Mouse (Mus musculus): ENCODE measurements around the gene Ncoa4. TPM values are rescaled to one million over a fixed set of nuclear protein-coding genes. Genes with fewer than 3 reads are reported as not detected.

Ncoa4 gene
- polyA plus RNA-seq, 1 experiment from 2014 or later, result 332 TPM

DNA sequence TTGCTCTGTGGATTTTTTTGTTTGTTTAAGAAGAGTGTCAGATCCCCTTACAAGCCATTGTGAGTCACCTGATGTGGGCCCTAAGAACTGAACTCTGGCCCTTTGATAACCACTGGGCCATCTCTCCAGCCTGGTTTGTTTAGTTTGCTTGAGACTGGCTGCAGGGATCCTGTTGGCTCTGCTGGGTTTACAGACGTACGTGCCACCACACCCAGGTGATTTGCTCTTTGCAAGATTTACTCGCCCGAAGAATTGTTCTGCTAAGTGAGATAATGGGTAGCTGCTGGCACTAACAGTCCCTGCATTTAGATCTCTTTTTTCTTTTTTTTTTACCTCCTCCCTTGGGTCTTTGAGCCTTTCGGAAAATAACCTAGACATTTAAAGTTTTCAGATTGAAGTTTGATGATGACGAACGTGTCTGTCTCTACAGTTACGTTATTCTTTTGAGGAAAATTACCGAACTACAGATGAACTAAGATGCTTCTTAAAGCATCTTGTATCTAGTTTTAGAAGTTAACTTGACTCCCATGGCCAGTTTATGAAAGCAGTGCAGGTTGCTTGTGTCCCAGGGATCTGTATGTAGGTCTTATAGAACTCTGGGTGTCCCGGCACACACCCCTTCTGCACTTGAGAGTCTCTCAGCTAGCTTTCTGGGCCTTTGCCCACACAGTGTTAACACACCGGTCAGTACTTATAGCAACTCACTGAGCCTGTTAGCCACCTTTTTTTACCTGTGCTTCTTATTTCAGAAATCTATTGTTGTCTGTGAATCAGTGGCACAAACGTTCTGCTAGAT lies 1.6 kb downstream of the Ncoa4 start:
- peak; percentile 6 for ATAC-seq (ENCODE audit: insufficient read depth)
- peaks cover 66% of the 10 kb centered on the region for H3K4me1 ChIP-seq (replicated peaks)
- no peaks in the 10 kb centered on the region for H3K9me3 ChIP-seq (replicated peaks)
- no peaks in the 10 kb centered on the region; the same call in 1 of the 2 replicates for H3K36me3 ChIP-seq (replicated peaks)
- H3K27ac ChIP-seq (replicated peaks), result peak overlapping the region; percentile 98
- peak overlapping the region; percentile 87 for H3K4me3 ChIP-seq (replicated peaks)
- H3K4me2 ChIP-seq, result peak overlapping the region; percentile 74
- peak overlapping the region; percentile 94 for H3K9ac ChIP-seq
- no peaks in the 10 kb centered on the region for H3K27me3 ChIP-seq
- 50% methylated on average over 12 of the region's 12 CpGs for WGBS (ENCODE audit: insufficient replicate concordance)

DNA sequence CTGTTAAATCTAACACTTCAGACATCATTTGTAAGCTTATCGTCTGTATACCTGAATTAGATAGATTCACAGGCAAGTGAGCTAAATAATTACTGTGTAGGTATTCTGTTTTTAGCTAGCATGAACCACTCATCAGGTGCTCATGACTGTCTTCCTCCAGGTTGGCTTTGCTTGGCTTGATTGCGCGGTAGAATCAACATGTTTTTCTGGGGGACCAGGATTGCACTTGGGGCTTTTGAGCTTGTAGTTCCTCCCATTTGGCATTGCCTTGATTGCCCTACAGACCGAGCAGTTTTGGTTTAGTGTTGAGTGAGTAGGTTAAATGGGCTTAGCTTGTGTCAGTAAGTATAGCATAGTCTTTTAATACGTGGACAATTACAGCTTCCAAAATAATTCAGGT lies 2.6 kb downstream of the Ncoa4 start:
- peak overlapping the region; percentile 74 for H3K4me2 ChIP-seq
- H3K9ac ChIP-seq, result no peak overlapping the region
- 77% methylated on average over 5 of the region's 5 CpGs for WGBS (ENCODE audit: insufficient replicate concordance)
- peak overlapping the region; percentile 87; the same call in 1 of the 2 replicates for H3K4me3 ChIP-seq (replicated peaks)
- no peak for ATAC-seq (ENCODE audit: insufficient read depth)
- no peaks in the 10 kb centered on the region for H3K27me3 ChIP-seq
- H3K9me3 ChIP-seq (replicated peaks), result no peaks in the 10 kb centered on the region
- no peaks in the 10 kb centered on the region; the same call in 1 of the 2 replicates for H3K36me3 ChIP-seq (replicated peaks)
- H3K27ac ChIP-seq (replicated peaks), result peak overlapping the region; percentile 98
- H3K4me1 ChIP-seq (replicated peaks), result peaks cover 75% of the 10 kb centered on the region

- H3K4me2 ChIP-seq, result peak overlapping the region; percentile 81
- H3K9me3 ChIP-seq (replicated peaks), result no peaks in the 10 kb centered on the region
- peak overlapping the region; percentile 98 for H3K27ac ChIP-seq (replicated peaks)
- WGBS (ENCODE audit: insufficient replicate concordance), result 73% methylated on average over 11 of the region's 11 CpGs
- H3K9ac ChIP-seq, result peak overlapping the region; percentile 4; the same call in 1 of the 2 replicates
- H3K4me3 ChIP-seq (replicated peaks), result no peak overlapping the region
- H3K4me1 ChIP-seq (replicated peaks), result peaks cover 86% of the 10 kb centered on the region
- H3K27me3 ChIP-seq, result no peaks in the 10 kb centered on the region
- no peaks in the 10 kb centered on the region; the same call in 1 of the 2 replicates for H3K36me3 ChIP-seq (replicated peaks)
- no peak for ATAC-seq (ENCODE audit: insufficient read depth)
These were observed 3.7 kb downstream of the Ncoa4 start for GRCm38 (mm10) chr14:32163203-32163888.

DNA sequence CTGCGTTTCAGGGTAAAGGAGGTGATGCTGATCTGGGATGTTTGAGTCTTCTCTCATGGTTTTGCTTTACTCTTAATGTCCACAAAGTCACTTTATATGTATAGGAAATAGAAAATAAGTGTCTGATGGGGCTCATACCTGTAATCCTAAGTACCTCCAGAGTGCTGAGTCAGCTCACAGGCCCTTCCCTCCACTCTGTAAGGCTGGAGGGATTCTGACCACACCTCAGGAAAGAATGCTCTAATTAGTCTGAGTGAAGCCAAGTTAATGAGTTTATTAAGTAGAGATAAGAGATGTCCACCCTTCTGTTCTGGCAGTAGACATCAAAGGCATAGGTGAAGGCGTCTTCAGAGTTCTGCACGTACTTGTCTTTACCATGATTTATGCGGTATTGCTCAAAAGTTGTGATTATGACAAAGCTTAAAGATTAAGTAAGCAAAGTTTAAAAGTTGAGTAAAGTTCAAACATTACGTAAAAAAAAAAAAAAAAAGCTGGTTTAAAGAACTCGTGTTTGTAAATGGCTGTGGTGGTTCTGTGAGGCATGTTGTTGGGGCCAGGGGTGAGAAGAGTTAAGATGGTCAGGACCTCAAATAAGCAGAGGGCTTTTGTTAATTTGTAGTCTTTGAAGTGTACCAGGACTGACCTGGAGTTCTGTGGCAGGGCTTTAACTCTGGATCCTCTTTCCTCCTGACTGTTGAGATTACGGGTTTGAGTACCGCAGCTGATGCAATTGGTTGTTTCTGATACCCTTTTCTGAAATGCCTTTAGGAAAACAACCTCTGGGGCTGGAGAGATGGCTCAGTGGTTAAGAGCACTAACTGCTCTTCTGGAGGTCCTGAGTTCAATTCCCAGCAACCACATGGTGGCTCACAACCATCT lies 4.7 kb downstream of the Ncoa4 start:
- 49% methylated on average over 8 of the region's 8 CpGs for WGBS (ENCODE audit: insufficient replicate concordance)
- peaks cover 82% of the 10 kb centered on the region for H3K4me1 ChIP-seq (replicated peaks)
- peak overlapping the region; percentile 70 for H3K4me3 ChIP-seq (replicated peaks)

DNA sequence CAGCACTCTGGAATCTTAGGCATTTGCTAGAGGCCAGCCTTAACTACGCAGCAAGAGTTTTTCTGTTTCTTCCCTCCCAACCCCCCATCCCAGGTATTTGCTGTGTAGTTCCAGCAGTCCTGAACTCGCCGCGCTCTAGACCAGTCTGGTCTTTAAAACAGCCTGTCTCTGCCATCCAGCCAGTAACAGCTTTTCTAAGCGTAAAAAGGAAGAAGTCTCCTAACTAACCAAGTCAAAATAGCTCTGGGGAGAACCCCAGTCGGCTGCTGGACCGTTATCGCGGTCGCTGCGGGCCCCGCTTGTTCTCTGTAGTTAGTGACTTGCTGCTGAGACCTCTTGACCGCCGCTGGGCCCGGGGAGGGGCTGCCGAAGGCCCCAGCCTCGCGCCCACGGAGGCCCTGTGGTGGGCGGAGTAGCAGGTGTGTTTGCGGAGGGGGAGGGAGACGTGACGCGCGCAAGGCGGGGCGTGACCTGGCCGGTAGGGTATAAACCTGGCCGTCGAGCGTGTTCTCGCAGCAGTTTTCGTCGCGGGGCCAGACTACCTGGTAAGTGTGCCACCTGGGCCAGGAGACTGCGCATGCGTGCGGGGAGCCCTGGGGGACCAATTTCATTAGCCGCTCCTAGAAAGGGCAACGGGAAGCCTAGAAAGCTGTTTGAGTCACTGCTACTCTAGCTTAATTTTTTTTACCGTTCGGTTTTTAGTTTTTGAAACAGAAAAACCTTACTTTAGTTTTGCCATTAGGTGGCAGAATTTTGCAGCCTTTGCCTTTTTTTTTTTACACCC lies 5.8 kb downstream of the Ncoa4 start:
- Histone ChIP-seq H3K4me1 (replicated peaks) (peaks cover 91% of the 10 kb centered on the region), H3K36me3 (replicated peaks) (peaks cover 12% of the 10 kb centered on the region), H3K9ac (peak overlapping the region; percentile 69), H3K4me2 (peak overlapping the region; percentile 81), H3K27me3 (no peaks in the 10 kb centered on the region), H3K4me3 (replicated peaks) (peak overlapping the region; percentile 70), H3K9me3 (replicated peaks) (no peaks in the 10 kb centered on the region), H3K27ac (replicated peaks) (peak overlapping the region; percentile 98)
- peak; percentile 77 for ATAC-seq (ENCODE audit: insufficient read depth)
- under 1% methylated on average over 42 of the region's 42 CpGs for WGBS (ENCODE audit: insufficient replicate concordance)

More for the DNA sequence above, 4.7 kb downstream of the Ncoa4 start:
- peak overlapping the region; percentile 4; the same call in 1 of the 2 replicates for H3K9ac ChIP-seq
- peak overlapping the region; percentile 81 for H3K4me2 ChIP-seq
- peaks cover 1% of the 10 kb centered on the region for H3K36me3 ChIP-seq (replicated peaks)
- no peaks in the 10 kb centered on the region for H3K9me3 ChIP-seq (replicated peaks)
- no peak for ATAC-seq (ENCODE audit: insufficient read depth)
- peak overlapping the region; percentile 98 for H3K27ac ChIP-seq (replicated peaks)
- no peaks in the 10 kb centered on the region for H3K27me3 ChIP-seq

GRCm38 (mm10) chr14:32166062-32166441 lies 6.4 kb downstream of the Ncoa4 start:
- Histone ChIP-seq H3K9ac (peak overlapping the region; percentile 69), H3K27ac (replicated peaks) (peak overlapping the region; percentile 98), H3K36me3 (replicated peaks) (peaks cover 18% of the 10 kb centered on the region), H3K4me2 (peak overlapping the region; percentile 81), H3K4me1 (replicated peaks) (peaks cover 91% of the 10 kb centered on the region), H3K27me3 (no peaks in the 10 kb centered on the region), H3K4me3 (replicated peaks) (peak overlapping the region; percentile 70), H3K9me3 (replicated peaks) (no peaks in the 10 kb centered on the region)
- 13% methylated on average over 2 of the region's 2 CpGs for WGBS (ENCODE audit: insufficient replicate concordance)
- ATAC-seq (ENCODE audit: insufficient read depth), result no peak

DNA sequence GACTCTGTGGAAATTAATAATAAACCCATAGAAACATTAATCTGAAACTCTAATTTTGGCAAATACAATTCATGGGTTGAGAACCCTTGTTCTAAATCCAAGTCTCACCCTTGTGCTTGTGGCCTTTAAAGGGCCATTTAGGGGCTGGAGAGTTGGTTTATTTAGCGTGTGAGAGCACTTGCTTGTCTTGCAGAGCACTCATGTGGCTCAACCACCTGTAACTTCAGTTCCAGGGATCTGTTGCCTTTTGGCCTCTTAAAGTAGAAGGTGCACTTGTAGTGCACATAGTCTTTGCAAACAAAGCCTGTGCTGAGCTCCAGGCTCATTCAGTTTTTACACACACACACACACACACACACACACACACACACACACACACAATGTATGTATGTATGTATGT lies 7.2 kb downstream of the Ncoa4 start:
- Histone ChIP-seq H3K4me1 (replicated peaks) (peaks cover 85% of the 10 kb centered on the region), H3K9me3 (replicated peaks) (no peaks in the 10 kb centered on the region), H3K27ac (replicated peaks) (peak overlapping the region; percentile 98), H3K36me3 (replicated peaks) (peaks cover 26% of the 10 kb centered on the region), H3K4me2 (peak overlapping the region; percentile 81), H3K27me3 (no peaks in the 10 kb centered on the region), H3K9ac (peak overlapping the region; percentile 69), H3K4me3 (replicated peaks) (peak overlapping the region; percentile 70)
- no peak for ATAC-seq (ENCODE audit: insufficient read depth)
- WGBS (ENCODE audit: insufficient replicate concordance), result 6% methylated on average over 1 of the region's 1 CpGs

DNA sequence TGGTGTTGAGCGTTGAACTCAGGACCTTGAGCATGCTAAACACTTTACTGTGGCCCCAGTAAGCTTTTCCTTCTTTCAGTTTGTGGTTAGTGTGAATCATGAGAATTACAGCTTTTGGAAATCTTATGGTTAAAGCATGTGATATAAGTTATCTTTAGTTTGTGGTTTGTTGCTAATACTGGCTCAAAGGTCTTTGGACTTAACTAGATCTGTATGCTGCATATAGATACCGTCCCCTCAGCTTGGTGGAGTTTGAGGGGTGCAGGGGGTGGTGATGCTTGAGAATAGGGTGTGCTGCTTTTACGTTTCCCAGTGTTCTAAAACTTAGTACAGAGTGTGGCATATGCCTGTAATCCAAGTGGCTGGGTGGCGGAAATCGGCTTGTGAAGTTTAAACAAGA lies 7.7 kb downstream of the Ncoa4 start:
- 0 out of 2 replicates have a peak, but pooled peaks have one; percentile 11 for ATAC-seq (ENCODE audit: insufficient read depth)
- Histone ChIP-seq H3K4me2 (peak overlapping the region; percentile 81), H3K36me3 (replicated peaks) (peaks cover 31% of the 10 kb centered on the region), H3K4me1 (replicated peaks) (peaks cover 82% of the 10 kb centered on the region), H3K9me3 (replicated peaks) (no peaks in the 10 kb centered on the region), H3K9ac (peak overlapping the region; percentile 69), H3K4me3 (replicated peaks) (peak overlapping the region; percentile 70), H3K27me3 (no peaks in the 10 kb centered on the region), H3K27ac (replicated peaks) (peak overlapping the region; percentile 98)
- WGBS (ENCODE audit: insufficient replicate concordance), result 23% methylated on average over 5 of the region's 5 CpGs

DNA sequence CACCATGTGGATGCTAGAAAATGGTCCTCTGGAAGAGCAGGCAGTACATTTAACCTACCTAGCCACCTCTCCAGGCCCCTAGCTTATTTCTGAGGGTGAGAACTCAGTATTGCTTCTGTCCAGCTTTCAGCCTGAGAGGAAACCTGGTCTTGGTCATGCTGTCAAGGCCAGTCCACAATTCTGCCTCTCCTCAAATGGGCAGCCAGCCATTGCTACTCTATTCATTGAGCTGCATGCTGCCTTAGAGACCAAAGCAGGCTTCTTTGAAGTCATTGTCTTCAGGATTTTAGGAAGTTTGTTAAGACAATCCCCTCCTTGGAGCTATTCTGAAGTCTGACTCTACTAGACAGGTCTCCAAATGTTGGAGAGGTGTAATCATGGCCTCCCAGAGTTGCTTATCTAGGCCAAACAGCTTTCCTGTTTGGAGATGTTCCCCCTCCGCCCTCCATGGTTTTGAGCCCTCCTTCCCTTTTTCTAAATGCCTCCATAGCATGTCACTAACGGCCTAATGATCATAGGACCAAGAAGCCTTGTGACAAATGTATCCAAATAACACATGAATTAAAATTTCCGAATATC lies 9.1 kb downstream of the Ncoa4 start:
- 10% methylated on average over 3 of the region's 3 CpGs for WGBS (ENCODE audit: insufficient replicate concordance)
- Histone ChIP-seq H3K27ac (replicated peaks) (peak overlapping the region; percentile 98), H3K4me1 (replicated peaks) (peaks cover 70% of the 10 kb centered on the region), H3K4me2 (peak overlapping the region; percentile 81), H3K9me3 (replicated peaks) (no peaks in the 10 kb centered on the region), H3K36me3 (replicated peaks) (peaks cover 45% of the 10 kb centered on the region), H3K4me3 (replicated peaks) (peak overlapping the region; percentile 70), H3K9ac (peak overlapping the region; percentile 69), H3K27me3 (no peaks in the 10 kb centered on the region)
- ATAC-seq (ENCODE audit: insufficient read depth), result peak; percentile 83

GRCm38 (mm10) chr14:32170137-32170536 lies 10.5 kb downstream of the Ncoa4 start:
- H3K9ac ChIP-seq, result peak overlapping the region; percentile 53
- no peak for ATAC-seq (ENCODE audit: insufficient read depth)

More at GRCm38 (mm10) chr14:32170137-32170536, 10.5 kb downstream of the Ncoa4 start:
- Histone ChIP-seq H3K4me2 (peak overlapping the region; percentile 81), H3K36me3 (replicated peaks) (peaks cover 56% of the 10 kb centered on the region), H3K4me1 (replicated peaks) (peaks cover 61% of the 10 kb centered on the region), H3K4me3 (replicated peaks) (peak overlapping the region; percentile 70), H3K27me3 (no peaks in the 10 kb centered on the region), H3K9me3 (replicated peaks) (no peaks in the 10 kb centered on the region), H3K27ac (replicated peaks) (peak overlapping the region; percentile 98)
- 89% methylated on average over 4 of the region's 4 CpGs for WGBS (ENCODE audit: insufficient replicate concordance)
